Mouse (Mus musculus) hindbrain, embryonic 15.5 days (tissue): Measurements from ENCODE around the gene Gm28038. TPM values are rescaled to one million over a fixed set of nuclear protein-coding genes. Genes with fewer than 3 reads are reported as not detected.

Source experiments
- ATAC-seq: fragments of 200-750 bp; cut with Nextera tagmentation; 2 replicates; pipeline ENCODE4 v1.8.0; 2017; ENCODE audit warnings: low read depth, moderate number of reproducible peaks, moderate TSS enrichment; ENCODE audit not compliant: low FRiP score
- H3K27ac ChIP-seq: fragments of 300-500 bp; sonication (generic); replicated peaks from 2 replicates; pipeline ENCODE4 v1.5.1; 2015; ENCODE audit warnings: mild to moderate bottlenecking, inconsistent platforms
- H3K27me3 ChIP-seq: fragments of 300-500 bp; sonication (generic); 2 replicates; pipeline ENCODE4 v1.6.1; 2015; ENCODE audit warnings: control low read depth, inconsistent platforms
- H3K36me3 ChIP-seq: fragments of 300-500 bp; sonication (generic); 2 replicates; pipeline ENCODE4 v1.6.1; 2015; ENCODE audit warnings: control low read depth, inconsistent platforms
- H3K4me1 ChIP-seq: fragments of 300-500 bp; sonication (generic); replicated peaks from 2 replicates; pipeline ENCODE4 v1.6.1; 2015; ENCODE audit warnings: control low read depth, inconsistent platforms
- H3K4me2 ChIP-seq: fragments of 300-500 bp; sonication (generic); 2 replicates; pipeline ENCODE4 v1.6.1; 2015; ENCODE audit warnings: moderate library complexity, mild to moderate bottlenecking, inconsistent platforms
- H3K4me3 ChIP-seq: fragments of 300-500 bp; sonication (generic); 2 replicates; pipeline ENCODE4 v1.5.1; 2015; ENCODE audit warnings: mild to moderate bottlenecking, inconsistent platforms
- H3K9ac ChIP-seq: fragments of 300-500 bp; sonication (generic); 2 replicates; pipeline ENCODE4 v1.6.1; 2015; ENCODE audit warnings: inconsistent platforms
- H3K9me3 ChIP-seq: fragments of 300-500 bp; sonication (generic); 2 replicates; pipeline ENCODE4 v1.6.1; 2016; ENCODE audit warnings: control low read depth, inconsistent platforms
- WGBS: fragments of 180-500 bp; shearing (Covaris S2); methylation state at CpG from one replicate; pipeline ENCODE4 v1.1.7; 2015; 5-methylcytosine and 5-hydroxymethylcytosine counted together
- polyA plus RNA-seq: library from polyadenylated mRNA; unstranded; fragments of >200 nt; fragmentation: Nextera tagmentation; extraction: Ambion mirVana; gene quantifications from 2 replicates; pipeline ENCODE4 v1.2.1, GENCODE M21; 2015

Gm28038 gene
- polyA plus RNA-seq, 1 experiment from 2014 or later: not detected

GRCm38 (mm10) chr2:30306087-30306486, 25.2 kb downstream of the Gm28038 start:
- Histone ChIP-seq H3K27me3 (no peaks in the 10 kb centered on the region), H3K9ac (no peak overlapping the region), H3K4me2 (no peak overlapping the region), H3K9me3 (no peaks in the 10 kb centered on the region), H3K4me3 (no peak overlapping the region), H3K27ac (no peak overlapping the region), H3K36me3 (peaks cover 95% of the 10 kb centered on the region), H3K4me1 (no peaks in the 10 kb centered on the region)
- 94% methylated on average over 7 of the region's 7 CpGs for WGBS
- no peak for ATAC-seq

GRCm38 (mm10) chr2:30309351-30309750, 28.5 kb downstream of the Gm28038 start:
- no peaks in the 10 kb centered on the region for H3K27me3 ChIP-seq
- no peak overlapping the region for H3K9ac ChIP-seq
- WGBS: 92% methylated on average over 3 of the region's 3 CpGs
- no peak overlapping the region for H3K4me2 ChIP-seq
- H3K4me3 ChIP-seq: no peak overlapping the region
- H3K36me3 ChIP-seq: peaks cover 95% of the 10 kb centered on the region
- no peaks in the 10 kb centered on the region for H3K9me3 ChIP-seq
- no peaks in the 10 kb centered on the region for H3K4me1 ChIP-seq
- H3K27ac ChIP-seq: no peak overlapping the region
- no peak for ATAC-seq

GRCm38 (mm10) chr2:30311481-30311880, 30.6 kb downstream of the Gm28038 start:
- H3K4me2 ChIP-seq: no peak overlapping the region
- no peaks in the 10 kb centered on the region for H3K4me1 ChIP-seq
- ATAC-seq: no peak
- H3K27ac ChIP-seq: no peak overlapping the region
- H3K27me3 ChIP-seq: no peaks in the 10 kb centered on the region
- H3K36me3 ChIP-seq: peaks cover 95% of the 10 kb centered on the region
- 97% methylated on average over 2 of the region's 2 CpGs for WGBS
- no peaks in the 10 kb centered on the region for H3K9me3 ChIP-seq
- no peak overlapping the region for H3K9ac ChIP-seq
- no peak overlapping the region for H3K4me3 ChIP-seq

- ATAC-seq: no peak
- Histone ChIP-seq H3K9me3 (no peaks in the 10 kb centered on the region), H3K4me2 (no peak overlapping the region), H3K27me3 (no peaks in the 10 kb centered on the region), H3K9ac (no peak overlapping the region), H3K36me3 (peaks cover 84% of the 10 kb centered on the region), H3K4me3 (no peak overlapping the region), H3K27ac (no peak overlapping the region), H3K4me1 (no peaks in the 10 kb centered on the region)
- WGBS: 96% methylated on average over 4 of the region's 4 CpGs
Measured at GRCm38 (mm10) chr2:30316136-30316535, 35.3 kb downstream of the Gm28038 start.

GRCm38 (mm10) chr2:30316955-30317354, 36.1 kb downstream of the Gm28038 start:
- ATAC-seq: no peak
- Histone ChIP-seq H3K27me3 (no peaks in the 10 kb centered on the region), H3K9ac (no peak overlapping the region), H3K4me3 (no peak overlapping the region), H3K4me1 (no peaks in the 10 kb centered on the region), H3K4me2 (no peak overlapping the region), H3K9me3 (no peaks in the 10 kb centered on the region), H3K36me3 (peaks cover 87% of the 10 kb centered on the region), H3K27ac (no peak overlapping the region)
- WGBS: 95% methylated on average over 5 of the region's 5 CpGs

- Histone ChIP-seq H3K27me3 (no peaks in the 10 kb centered on the region), H3K27ac (no peak overlapping the region), H3K4me3 (no peak overlapping the region), H3K36me3 (peaks cover 87% of the 10 kb centered on the region), H3K4me2 (no peak overlapping the region), H3K4me1 (no peaks in the 10 kb centered on the region), H3K9me3 (no peaks in the 10 kb centered on the region), H3K9ac (no peak overlapping the region)
- no peak for ATAC-seq
- WGBS: 93% methylated on average over 4 of the region's 4 CpGs
Measured at GRCm38 (mm10) chr2:30319260-30319659, 38.4 kb downstream of the Gm28038 start.

- Histone ChIP-seq H3K27ac (no peak overlapping the region), H3K4me2 (no peak overlapping the region), H3K36me3 (peaks cover 88% of the 10 kb centered on the region), H3K4me1 (no peaks in the 10 kb centered on the region), H3K9me3 (no peaks in the 10 kb centered on the region), H3K9ac (no peak overlapping the region), H3K27me3 (no peaks in the 10 kb centered on the region), H3K4me3 (no peak overlapping the region)
- ATAC-seq: no peak
- WGBS: 91% methylated on average over 7 of the region's 7 CpGs
Measured at GRCm38 (mm10) chr2:30323111-30323510, 42.3 kb downstream of the Gm28038 start.

GRCm38 (mm10) chr2:30325296-30325695, 44.5 kb downstream of the Gm28038 start:
- Histone ChIP-seq H3K27me3 (no peaks in the 10 kb centered on the region), H3K36me3 (peaks cover 93% of the 10 kb centered on the region), H3K9me3 (no peaks in the 10 kb centered on the region), H3K4me1 (no peaks in the 10 kb centered on the region), H3K4me3 (no peak overlapping the region), H3K9ac (no peak overlapping the region), H3K27ac (no peak overlapping the region), H3K4me2 (no peak overlapping the region)
- no peak for ATAC-seq
- WGBS: 97% methylated on average over 5 of the region's 5 CpGs

GRCm38 (mm10) chr2:30327276-30327675, 46.4 kb downstream of the Gm28038 start:
- WGBS: 95% methylated on average over 7 of the region's 7 CpGs
- H3K36me3 ChIP-seq: peaks cover 94% of the 10 kb centered on the region

GRCm38 (mm10) chr2:30328791-30329190, 47.9 kb downstream of the Gm28038 start:
- no peaks in the 10 kb centered on the region for H3K27me3 ChIP-seq
- H3K4me1 ChIP-seq: no peaks in the 10 kb centered on the region
- no peak overlapping the region for H3K4me3 ChIP-seq
- no peak overlapping the region for H3K27ac ChIP-seq
- H3K9ac ChIP-seq: no peak overlapping the region
- H3K36me3 ChIP-seq: peaks cover 94% of the 10 kb centered on the region
- no peak overlapping the region for H3K4me2 ChIP-seq
- WGBS: 90% methylated on average over 3 of the region's 3 CpGs
- H3K9me3 ChIP-seq: no peaks in the 10 kb centered on the region
- no peak for ATAC-seq

More at GRCm38 (mm10) chr2:30327276-30327675, 46.4 kb downstream of the Gm28038 start:
- no peak overlapping the region for H3K4me3 ChIP-seq
- H3K9me3 ChIP-seq: no peaks in the 10 kb centered on the region
- H3K9ac ChIP-seq: no peak overlapping the region
- H3K27me3 ChIP-seq: no peaks in the 10 kb centered on the region
- no peak overlapping the region for H3K27ac ChIP-seq
- H3K4me1 ChIP-seq: no peaks in the 10 kb centered on the region
- no peak for ATAC-seq
- H3K4me2 ChIP-seq: no peak overlapping the region

GRCm38 (mm10) chr2:30335324-30335723, 54.5 kb downstream of the Gm28038 start:
- Histone ChIP-seq H3K27ac (no peak overlapping the region), H3K4me1 (no peaks in the 10 kb centered on the region), H3K9me3 (no peaks in the 10 kb centered on the region), H3K27me3 (no peaks in the 10 kb centered on the region), H3K36me3 (peaks cover 90% of the 10 kb centered on the region), H3K9ac (no peak overlapping the region), H3K4me2 (no peak overlapping the region), H3K4me3 (no peak overlapping the region)
- no peak for ATAC-seq
- WGBS: 91% methylated on average over 2 of the region's 2 CpGs

GRCm38 (mm10) chr2:30336174-30336915, 55.5 kb downstream of the Gm28038 start:
- no peaks in the 10 kb centered on the region for H3K9me3 ChIP-seq
- H3K36me3 ChIP-seq: peaks cover 87% of the 10 kb centered on the region
- H3K27ac ChIP-seq: no peak overlapping the region
- H3K27me3 ChIP-seq: no peaks in the 10 kb centered on the region
- H3K9ac ChIP-seq: no peak overlapping the region
- ATAC-seq: no peak
- H3K4me3 ChIP-seq: no peak overlapping the region
- no peak overlapping the region for H3K4me2 ChIP-seq
- WGBS: 81% methylated on average over 16 of the region's 16 CpGs
- H3K4me1 ChIP-seq: no peaks in the 10 kb centered on the region

- Histone ChIP-seq H3K4me2 (no peak overlapping the region), H3K9me3 (no peaks in the 10 kb centered on the region), H3K9ac (no peak overlapping the region), H3K27ac (no peak overlapping the region), H3K27me3 (no peaks in the 10 kb centered on the region), H3K4me1 (no peaks in the 10 kb centered on the region), H3K4me3 (no peak overlapping the region), H3K36me3 (peaks cover 87% of the 10 kb centered on the region)
- 89% methylated on average over 12 of the region's 12 CpGs for WGBS
- ATAC-seq: no peak
Measured at GRCm38 (mm10) chr2:30337179-30337578, 56.3 kb downstream of the Gm28038 start.
